Mouse (Mus musculus): ENCODE measurements at regions not wholly inside any gene's neighbourhood (a gene's known extent, or its start where the extent isn't known, plus 50 kb on each side); places are given as distances from the start of the nearest gene placed in this dataset.

GRCm38 (mm10) chr13:104563889-104564288, 228.4 kb upstream of the Srek1ip1 start:
- TF ChIP-seq MYOG (IDR thresholded peaks at IDR 0.05; ENCODE audit: control insufficient read depth in 1 of 3, insufficient read depth in 1 of 3, insufficient read length in 2 of 3, low read depth in 2 of 3) (no peak), MAX (IDR thresholded peaks at IDR 0.05; ENCODE audit: low read depth) (no peak), POLR2A (IDR thresholded peaks at IDR 0.05; ENCODE audit: insufficient read length, low read depth) (no peak), USF1 (IDR thresholded peaks at IDR 0.05; ENCODE audit: low read depth) (no peak)

Data from myocyte (in vitro differentiated cells).